Mouse (Mus musculus): ENCODE results near the gene Gm20388.
"Not testable (repeated sequence)": the region's sequence is repeated elsewhere in the genome, so short reads cannot be mapped to it uniquely, and the experiment has no call there.

Gene Gm20388

DNA sequence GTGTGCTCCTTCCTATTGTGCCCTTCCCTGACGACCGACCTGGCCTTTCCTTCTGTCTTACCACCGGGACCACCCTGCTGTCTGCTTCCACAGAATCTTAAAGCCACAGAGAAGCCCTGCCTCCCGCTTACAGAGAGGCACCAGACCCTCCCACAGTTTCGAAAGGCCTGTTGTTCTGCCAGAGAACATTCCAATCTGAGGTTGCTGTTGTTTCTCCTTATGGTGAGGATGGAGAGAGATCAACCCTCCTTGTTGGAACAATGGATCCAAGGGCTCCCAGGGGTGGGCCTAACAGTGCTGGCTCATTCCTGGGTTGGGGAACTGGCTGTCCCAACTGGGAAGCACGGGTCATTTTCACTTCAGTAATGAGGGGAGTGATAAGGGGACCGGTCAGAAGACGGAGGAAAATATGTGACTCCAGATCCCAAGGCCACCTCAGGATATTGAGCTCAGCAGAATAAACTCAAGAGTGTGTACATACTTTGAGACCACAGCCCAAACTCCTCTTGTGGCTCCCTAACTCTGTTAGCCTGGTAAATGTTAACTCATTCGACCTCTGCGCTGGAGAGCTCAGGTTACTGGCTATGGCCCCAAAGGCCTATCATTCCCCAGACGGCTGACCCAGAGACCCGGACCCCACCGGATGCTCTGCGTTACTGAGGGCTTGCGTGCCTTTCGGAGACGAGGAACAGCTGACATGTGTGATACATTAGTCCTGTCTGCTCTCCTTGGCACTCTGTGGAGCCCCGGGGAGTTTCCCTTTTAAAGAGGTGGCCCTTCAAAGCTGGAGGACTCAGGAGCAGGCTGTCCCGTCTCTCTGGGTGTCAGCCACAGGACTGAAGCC is 3275.1 kb downstream of the Gm20388 start, which contains the start of gene Dpep1:
Gene Dpep1 (plus strand): TSS at position 677 of the 844 bp plus-strand sequence.
- no peak for DNase-seq

DNA sequence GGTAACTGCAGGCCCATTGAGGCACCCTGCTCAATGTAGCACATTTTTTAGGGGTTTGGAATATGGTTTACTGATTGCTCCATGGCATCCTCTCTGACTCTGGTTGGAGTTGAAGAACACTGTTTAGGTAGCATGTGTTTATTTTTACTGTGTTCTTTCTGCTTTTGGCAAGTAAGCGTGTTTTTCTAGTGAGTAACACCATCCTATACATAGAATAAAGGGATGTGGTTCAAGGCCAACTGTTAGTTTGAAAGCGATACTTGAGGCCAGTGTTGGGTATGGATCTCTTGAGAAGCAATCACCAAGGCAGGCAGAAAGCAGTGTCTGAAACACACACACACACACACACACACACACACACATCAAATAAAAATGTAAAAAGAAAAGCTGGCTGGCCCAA is 3277.4 kb downstream of the Gm20388 start:
- no peak for DNase-seq

DNA sequence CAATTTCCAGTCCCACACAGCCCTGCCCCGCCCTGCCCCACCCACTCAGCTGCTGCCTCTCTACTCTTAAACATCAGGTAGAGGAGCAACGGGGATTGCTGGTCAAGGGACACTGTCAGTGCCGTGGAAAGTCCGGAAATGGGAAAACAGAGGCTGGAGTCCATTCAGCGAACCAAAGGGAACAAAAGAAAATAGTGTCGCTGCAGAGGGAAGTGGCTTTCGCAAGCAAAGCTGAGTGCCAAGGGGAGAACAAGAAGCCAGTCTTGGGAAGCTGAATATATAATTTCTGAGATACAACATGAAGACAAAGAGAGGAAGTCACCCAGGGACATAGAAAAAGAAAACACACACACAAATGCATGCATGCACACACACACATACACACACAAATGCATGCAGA is 3278.2 kb downstream of the Gm20388 start:
- DNase-seq: no peak

DNA sequence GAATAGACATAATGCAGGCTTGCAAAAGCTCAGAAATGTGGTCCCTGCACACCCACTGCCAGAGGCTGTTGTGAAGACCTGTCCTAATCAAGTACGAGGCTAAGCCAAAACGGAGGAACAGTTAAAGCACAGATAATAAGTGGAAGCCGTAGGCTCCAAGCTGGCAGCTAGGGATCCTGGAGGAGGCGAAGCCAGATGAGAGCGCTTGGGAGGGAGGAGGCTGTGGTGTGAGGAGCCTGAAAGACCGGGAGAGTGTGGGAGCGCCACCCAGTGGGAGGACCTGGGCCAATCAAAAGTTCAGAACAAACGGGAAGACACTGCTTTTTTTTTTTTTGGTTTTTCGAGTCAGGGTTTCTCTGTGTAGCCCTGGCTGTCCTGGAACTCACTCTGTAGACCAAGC is 3280.0 kb downstream of the Gm20388 start:
- DNase-seq: peak; percentile 60 to 81

DNA sequence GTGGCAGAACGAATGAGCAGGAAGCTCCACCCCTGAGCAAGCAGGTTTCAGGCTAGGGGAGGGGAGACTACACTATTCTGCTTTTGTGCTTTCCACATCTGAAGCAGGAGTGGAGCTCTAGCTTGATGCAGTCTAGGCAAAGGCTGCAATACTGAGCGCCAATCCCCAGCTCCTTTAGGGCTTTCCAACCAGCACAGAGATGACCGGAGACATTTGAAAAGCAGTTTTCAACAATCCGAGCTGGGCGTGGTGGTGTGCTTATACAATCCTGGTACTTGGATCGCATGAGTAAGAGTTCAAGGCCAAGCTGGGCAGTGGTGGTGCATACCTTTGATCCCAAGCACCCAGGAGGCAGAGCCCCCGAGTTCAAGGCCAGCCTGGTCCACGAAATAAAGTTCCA is 3281.3 kb downstream of the Gm20388 start:
- DNase-seq: no peak

DNA sequence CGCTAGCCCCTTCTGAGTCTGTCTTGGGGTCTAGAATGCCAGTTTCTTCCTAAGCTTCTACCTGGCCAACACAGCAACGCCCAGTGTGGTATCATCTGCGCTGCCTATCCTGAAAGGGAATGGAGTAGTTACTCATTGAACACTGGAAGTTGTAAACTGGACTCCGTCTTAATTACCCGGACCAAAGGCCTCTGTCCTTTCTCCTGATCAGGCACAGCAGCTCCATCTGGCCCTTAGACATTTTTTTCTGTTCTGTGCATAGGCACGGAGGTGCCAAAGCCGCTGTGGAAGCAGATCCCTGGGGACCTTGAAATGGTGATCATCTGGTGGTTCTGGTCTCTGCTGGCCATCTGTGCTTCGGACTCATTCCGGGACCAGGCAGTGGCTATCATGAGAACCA is 3283.1 kb downstream of the Gm20388 start:
- no peak for DNase-seq

DNA sequence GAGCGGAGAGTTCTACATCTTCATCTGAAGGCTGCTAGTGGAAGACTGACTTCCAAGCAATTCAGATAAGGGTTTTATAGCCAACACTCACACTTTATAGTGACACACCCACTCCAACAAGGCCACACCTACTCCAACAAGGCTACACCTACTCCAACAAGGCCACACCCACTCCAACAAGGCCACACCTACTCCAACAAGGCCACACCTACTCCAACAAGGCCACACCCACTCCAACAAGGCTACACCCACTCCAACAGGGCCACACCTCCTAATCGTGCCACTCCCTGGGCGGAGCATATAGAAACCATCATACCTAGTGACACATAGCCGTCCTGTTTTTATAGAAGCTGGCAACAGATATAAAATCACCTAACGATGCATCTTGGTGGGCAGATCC is 3286.4 kb downstream of the Gm20388 start:
- not testable (repeated sequence) for DNase-seq

DNA sequence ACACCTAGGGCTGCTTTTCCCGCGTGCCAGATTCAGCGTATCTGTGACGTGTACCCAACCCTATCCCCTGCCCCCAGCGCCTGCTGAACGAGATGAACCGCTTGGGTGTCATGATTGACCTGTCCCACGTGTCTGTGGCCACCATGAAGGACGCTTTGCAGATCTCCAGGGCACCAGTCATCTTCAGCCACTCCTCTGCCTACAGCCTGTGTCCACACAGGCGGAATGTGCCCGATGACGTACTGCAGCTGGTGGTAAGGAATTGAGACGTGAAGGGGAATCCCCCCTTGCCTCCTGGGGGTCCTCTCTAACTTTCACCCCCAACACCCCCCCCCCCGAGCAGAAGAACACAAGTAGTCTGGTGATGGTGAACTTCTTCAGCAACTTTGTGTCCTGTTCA is 3289.2 kb downstream of the Gm20388 start:
- DNase-seq: peak in 1 of 2 experiments; percentile 1

DNA sequence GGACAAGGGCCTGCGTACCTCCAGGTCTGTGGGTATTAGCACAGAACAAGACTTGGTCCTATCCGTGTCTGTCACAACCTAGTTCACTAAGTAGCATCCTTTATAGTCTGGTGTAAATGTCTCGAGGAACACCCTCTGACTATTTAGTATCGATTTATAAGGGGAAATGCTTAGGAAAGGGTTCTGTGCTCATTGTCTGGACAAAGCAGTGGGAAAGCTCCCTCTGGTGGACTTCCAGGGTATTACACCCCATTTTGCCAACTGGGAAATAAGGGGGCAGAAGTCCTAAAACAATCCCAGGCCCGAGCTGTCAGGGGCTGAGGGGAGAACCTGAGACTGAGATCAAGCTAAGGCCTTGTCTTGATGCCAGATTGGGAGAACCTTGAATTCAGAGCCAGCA is 3291.6 kb downstream of the Gm20388 start:
- DNase-seq: peak; percentile 71 to 85

DNA sequence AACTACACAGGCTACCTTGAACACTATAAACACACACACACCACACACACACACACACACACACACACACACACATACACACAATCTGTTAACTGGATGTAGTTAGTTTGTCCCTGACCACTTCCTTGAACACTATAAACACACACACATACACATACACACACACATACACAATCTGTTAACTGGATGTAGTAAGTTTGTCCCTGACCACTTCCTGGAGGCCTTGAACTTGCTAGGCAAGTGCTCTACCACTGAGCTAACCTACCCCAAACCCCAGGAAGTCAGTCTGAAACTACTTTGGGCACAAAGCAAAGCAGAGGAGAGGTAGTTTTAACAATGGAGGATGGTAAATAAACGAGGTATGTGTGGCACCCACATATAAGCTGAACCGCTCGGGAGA is 3292.9 kb downstream of the Gm20388 start:
- DNase-seq: no peak

DNA sequence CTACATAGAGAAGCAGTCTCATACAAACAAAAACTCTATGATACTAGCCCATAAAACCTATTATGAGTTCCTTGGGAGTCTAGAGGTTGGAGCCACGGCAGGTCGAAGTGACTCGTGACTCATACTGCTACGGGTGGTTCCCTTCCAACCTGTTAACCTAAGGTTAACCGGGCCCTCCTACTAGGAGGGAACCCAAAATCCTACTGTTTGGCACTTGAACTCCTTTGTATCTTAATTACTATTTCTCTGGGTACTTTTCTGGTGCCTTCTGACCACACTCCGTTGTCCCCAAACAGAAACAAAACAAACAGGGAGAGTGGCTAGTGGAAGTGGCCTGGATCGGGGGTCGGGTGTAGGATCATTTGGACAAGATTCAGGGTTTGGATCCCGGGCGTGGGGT is 3301.2 kb downstream of the Gm20388 start:
- DNase-seq: no peak

DNA sequence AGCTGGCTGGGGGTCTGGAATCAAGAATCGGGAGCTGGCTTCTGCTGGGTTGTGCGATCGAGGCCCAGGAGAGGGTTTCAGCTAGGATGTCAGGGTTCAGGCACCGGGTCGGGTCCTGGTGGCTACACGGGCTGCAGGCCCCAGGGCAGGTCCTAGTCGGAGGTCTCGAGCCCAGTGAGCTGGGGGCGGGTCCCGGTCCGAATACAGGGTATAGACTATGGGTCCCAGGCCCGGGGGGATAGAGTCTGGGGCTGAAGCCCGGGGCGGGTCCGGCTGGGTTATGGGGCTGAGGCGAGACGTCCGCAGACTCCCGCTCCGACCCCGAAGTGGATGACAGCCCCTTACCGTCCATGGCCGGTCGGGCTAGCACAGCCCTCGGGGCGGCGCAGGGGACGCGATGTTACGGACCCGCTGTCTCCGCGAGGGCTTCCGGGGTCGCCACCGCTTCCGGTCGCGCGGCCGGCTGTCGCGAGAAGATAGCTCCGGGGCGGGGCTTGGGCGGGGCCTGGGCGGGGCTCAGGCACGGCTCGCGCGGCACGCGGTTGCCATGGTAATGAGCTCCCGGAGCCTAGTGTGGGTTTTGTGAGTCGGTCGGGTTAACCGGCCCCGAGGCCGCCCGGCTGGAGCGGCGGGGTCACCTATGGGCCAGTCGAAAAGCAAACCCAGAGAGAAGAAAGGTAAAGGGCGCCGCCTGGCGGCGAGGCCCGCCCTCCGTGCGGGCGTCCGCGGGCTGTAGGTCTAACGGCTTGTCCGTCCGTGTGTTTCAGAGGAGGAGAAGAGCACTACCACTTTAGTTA is 3301.9 kb downstream of the Gm20388 start, which contains the start of the genes Chmp1a and Spata33:
Gene Chmp1a (minus strand): TSS at position 443 of the 797 bp plus-strand sequence.
Gene Spata33 (plus strand): TSS at position 512 of the 797 bp plus-strand sequence.
- DNase-seq: peak; percentile 89 to 93

DNA sequence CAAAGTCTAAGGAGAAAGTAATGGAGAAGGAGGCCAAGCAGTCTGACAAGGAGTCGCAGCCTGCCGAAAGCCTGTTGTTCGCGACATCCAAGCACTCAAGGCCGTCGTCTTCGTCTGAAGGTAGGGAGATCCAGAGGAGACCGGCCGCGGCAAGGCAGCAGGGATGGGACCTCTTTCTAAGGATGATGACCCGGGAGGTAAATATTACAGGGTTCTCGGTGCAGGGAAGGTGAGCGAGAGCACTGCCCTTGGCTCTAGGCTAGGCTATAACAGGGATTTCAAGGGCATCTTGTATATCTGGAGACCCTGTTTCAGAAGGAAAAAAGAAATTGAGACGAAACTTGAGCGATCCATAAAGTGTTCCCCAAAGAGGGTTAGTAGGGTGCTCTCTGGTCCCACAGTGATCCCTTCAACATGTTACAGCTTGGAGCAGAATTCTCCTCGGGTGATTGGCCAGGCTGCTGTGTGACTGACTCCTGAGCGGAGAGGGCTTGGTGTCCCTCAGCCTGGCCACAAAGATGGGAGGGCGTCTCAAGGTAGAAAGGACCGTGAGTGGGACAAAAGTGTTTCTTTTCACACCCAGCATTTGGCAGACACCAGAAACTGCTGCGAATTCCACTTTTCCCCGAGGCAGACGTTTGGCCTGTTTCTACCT is 3302.6 kb downstream of the Gm20388 start:
- no peak for DNase-seq

DNA sequence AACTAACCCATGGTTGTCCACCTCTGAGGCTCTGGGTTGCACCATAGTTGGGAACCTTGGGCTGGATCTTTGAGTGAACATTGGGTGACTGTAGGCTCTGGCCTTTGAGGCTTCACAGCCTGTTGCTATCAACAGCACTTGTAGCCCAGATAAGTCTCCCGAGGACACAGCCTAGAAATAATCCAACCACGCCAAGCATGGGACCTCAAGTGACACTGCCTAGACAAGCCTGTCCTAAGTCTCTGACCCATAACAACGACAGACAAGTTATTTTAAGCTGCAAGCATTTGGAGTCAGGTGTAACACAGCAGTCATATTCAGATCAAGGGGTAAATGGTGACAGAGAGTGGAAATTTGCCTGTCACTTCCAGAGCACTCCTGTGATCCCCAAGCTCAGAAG is 3304.8 kb downstream of the Gm20388 start:
- DNase-seq: no peak

DNA sequence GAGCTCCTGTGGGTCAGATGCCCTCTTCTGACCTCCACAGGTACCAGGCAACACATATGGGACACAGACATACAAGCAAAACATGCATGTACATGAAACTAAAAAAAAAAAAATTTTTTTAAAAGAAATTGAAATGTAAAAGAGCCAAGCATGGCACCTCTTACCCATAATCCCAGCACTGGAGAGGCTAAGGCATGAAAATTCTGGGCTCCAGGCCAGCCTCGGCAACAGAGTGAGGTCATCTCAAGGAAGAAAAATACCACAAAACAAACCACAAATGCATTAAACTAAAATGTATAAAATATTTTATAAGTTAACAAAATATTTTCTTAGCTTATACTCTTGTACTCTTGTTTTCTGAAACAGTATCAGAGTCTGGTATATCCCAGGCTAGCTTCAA is 3310.3 kb downstream of the Gm20388 start:
- DNase-seq: no peak

DNA sequence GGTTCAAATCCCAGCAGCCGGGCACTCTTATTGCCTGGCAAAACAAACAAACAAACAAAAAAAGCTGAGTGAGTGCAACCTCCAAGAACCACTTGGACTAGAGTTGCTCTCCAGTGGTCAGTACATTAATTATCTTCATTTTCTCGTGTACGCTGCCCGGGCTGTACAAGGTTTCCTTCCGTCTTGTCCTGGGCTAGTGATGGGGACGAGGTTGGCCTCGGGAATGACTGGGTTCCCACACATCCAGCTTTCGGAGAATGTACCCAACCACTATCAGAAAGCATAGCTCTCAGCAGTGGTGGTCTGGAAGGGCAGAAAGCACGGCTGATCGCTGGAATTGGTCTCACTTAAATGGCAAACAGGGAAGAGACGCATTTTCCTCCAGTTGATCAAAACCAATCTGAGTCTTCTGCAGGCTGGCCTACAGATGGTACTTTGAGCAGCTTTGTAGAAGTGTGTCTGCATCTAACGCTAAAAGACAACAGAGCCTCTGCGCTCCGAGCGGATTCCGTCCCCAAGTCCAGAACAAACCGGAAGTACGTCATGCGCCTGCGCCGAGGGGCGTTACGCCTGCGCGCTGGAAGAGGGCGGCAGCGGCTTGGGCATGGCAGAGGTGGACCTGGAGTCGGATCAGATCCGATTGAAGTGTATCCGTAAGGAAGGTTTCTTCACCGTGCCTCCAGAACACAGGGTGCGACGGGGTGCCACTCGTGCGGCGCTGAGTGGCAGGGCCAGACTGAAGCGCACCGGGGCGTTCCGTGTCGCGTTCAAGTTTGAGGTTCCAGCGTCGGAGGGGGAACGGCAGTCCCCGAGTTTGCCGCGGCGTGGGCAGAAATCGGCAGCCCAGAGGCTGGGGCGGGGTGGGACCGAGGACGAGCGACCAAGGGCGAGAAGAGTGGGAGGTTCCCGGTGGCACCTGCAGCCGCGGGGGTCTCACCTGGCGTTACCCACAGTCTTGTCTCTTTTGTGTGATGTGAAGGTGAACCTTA is 3313.9 kb downstream of the Gm20388 start, which contains the start of gene Cdk10:
Gene Cdk10 (plus strand): TSS at position 565 of the 989 bp plus-strand sequence.
- DNase-seq: peak; percentile 95 to 97

DNA sequence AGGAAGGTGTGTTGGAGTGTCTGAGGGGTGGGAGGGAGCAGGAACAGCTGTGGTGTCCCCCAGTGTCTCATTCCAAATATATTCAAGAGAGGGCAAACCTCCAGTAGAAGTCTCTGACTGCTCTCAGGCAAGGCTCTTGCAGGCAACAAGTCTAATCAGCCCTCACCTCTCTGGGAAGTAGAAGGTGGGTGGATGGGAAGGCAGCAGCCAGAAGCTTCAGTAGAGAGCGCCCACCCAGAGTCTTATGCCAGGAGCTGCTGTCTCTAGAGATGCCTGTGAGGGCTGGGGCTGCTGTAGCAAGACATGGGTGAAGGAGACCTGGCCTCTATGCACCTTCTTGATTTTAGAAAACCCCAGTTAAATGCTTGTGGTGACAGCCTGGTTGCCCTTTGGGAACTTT is 3317.8 kb downstream of the Gm20388 start:
- DNase-seq: no peak

DNA sequence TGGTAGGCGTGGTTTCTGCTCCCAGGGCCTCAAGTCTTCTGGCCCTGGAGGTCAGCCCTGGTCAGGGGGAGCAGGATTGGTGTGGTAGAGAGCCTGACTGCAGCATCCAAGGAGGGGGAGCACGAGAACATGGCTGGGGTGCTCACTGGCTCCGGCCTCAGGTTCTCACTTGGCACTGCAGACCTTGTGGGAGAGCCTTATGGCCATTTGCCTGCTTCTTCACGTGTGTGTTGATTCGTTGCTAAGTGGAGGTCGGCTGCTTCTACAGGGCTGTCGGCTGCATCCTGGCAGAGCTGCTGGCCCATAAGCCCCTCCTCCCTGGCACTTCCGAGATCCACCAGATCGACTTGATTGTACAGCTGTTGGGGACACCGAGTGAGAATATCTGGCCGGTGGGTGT is 3319.7 kb downstream of the Gm20388 start:
- DNase-seq: not testable (repeated sequence)

DNA sequence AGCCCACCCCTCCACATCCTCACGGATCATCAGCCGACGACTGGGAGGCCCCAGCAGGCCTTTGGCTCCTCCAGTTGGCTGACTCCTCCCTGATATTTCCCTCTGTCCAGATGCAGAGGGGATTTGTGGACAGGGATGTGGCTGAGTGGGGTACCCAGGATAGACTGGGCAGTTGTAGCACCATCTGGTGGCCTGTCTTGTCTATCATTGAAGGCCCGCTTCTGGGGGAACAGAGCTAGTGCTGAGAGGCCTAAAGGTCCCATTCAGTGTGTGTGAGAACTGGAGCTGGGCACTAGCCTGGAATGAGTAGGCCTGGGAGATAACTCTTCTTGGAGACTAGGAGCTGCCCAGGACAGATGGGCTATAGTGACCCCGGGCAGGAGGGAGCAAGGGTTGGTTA is 3321.1 kb downstream of the Gm20388 start:
- no peak for DNase-seq

DNA sequence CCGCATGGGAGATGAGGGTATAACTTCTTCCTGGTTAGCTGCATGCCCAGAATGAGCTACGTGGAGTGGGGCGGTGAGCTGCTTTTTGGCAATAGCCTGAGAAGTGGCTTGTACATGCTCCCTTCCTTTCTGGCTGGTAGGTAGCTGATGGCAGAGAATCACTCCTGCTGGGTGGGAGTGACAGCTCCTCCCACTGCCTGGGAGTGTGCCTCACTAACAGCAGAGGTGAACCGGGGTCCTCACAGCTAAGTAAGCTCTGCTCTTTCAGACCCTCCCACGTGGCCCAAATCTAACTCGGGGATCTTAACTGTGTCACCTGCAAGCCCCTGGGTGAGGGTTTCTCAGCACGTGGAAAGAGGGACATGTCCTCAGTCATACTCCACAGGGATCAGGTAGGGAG is 3321.9 kb downstream of the Gm20388 start:
- no peak for DNase-seq

DNA sequence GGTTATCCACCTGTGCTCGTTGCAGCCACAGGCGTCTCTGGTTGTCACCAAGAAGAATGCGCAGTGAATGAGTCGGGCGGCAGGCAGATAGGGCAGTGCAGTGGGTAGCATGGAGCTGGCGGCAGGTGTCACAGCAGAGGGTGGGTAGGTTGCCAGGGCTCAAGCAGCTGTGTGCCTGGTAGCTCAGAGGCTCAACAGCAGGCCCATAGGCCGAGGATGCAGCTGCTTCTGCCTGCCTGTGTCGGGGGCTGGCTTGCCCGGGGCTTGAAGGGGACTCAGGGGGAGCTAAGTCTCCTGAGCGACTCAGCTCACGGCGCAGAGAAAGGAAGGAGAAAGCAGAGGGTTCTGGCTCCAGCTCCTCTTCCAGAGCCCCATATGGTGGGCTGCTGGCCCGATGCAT is 3322.7 kb downstream of the Gm20388 start:
- DNase-seq: no peak

DNA sequence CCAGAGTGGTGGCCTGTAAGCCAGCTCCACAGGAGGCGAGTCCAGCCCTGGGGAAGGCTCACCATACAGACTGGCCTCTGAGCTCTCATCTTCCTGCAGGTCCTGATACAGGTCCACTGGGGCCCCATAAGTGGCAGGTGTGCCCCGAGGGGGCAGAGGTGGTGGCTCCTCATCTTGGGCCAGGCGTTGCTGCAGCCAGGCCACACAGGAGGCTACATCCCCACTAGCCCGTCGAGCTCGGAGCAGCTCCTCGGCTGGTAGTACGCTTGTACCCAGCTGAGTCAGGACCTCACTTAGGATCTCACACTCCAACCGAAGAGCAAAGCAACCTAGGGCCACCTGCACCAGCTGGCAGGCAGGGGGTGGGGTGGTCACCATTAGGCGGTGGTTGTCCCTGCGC is 3323.1 kb downstream of the Gm20388 start:
- no peak for DNase-seq
